Comparison of ENCODE assay signal across 14 mouse cellular contexts in genomic region chr9:14705321-14706162, GRCm38 (mm10). TPM values are rescaled to one million over a fixed set of nuclear protein-coding genes. Genes with fewer than 3 reads are reported as not detected.
A peak's percentile ranks its signal among the peaks of the same experiment; 100 is the strongest.
DNase-seq lines count a peak whose midpoint lies in the region; ATAC-seq and TF ChIP-seq lines count a peak whose summit lies in the region.
"Had no signal": no experiment of that assay in that cellular context is flagged by ENCODE, and none has a peak within 500 bp of the region (broad histone marks: within the 10 kb centered on the region; RNA-seq: fewer than 3 reads in every experiment).

No protein-coding gene starts in this region.

- H3K79me2 ChIP-seq in liver, adult 2 months (ENCODE audit: control insufficient read depth, insufficient read depth, low read length), result no peaks in the 10 kb centered on the region

- H3K27ac ChIP-seq in liver, adult 2 months (replicated peaks; ENCODE audit: insufficient read depth, low read depth, low read length), result no peak overlapping the region
- H3K27ac ChIP-seq in liver, postnatal 0 days (ENCODE audit: low read depth), result no peak overlapping the region
- no peak overlapping the region for H3K27ac ChIP-seq in embryonic facial prominence, embryonic 14.5 days (replicated peaks; ENCODE audit: low read depth, low read length)
- peak overlapping the region; percentile 31; the same call in 1 of the 2 replicates for H3K27ac ChIP-seq in olfactory bulb, adult 2 months (ENCODE audit: insufficient read depth, low read depth, low read length)
- no peak overlapping the region for H3K27ac ChIP-seq in cerebellum, adult 2 months (ENCODE audit: insufficient read depth, low read length)
- H3K27ac ChIP-seq: liver, embryonic 15.5 days had no signal

- 78% methylated on average over 13 of the region's 13 CpGs for WGBS in liver, adult 2 months
- WGBS in liver, postnatal 0 days (ENCODE audit: insufficient replicate concordance), result 68% methylated on average over 13 of the region's 13 CpGs
- whole genome bisulfite sequencing in embryonic facial prominence, embryonic 14.5 days, result 56% methylated on average over 13 of the region's 13 CpGs
- WGBS in olfactory bulb, adult 2 months, result 38% methylated on average over 13 of the region's 13 CpGs
- WGBS in cerebellum, adult 2 months, result 65% methylated on average over 13 of the region's 13 CpGs

- no peak overlapping the region for H3K9ac ChIP-seq in liver, adult 2 months (ENCODE audit: low read depth, low read length)
- no peak overlapping the region for H3K9ac ChIP-seq in liver, postnatal 0 days (replicated peaks)
- no peak overlapping the region for H3K9ac ChIP-seq in embryonic facial prominence, embryonic 14.5 days (ENCODE audit: low read depth, low read length)
- H3K9ac ChIP-seq: liver, embryonic 15.5 days had no signal

- no peaks in the 10 kb centered on the region for H3K4me1 ChIP-seq in liver, adult 2 months (ENCODE audit: control insufficient read depth, insufficient read depth, low read length)
- no peaks in the 10 kb centered on the region for H3K4me1 ChIP-seq in liver, postnatal 0 days (ENCODE audit: insufficient read depth)
- H3K4me1 ChIP-seq in embryonic facial prominence, embryonic 14.5 days (ENCODE audit: control insufficient read depth, insufficient read depth, low read length), result 0 out of 2 replicates have a peak, but pooled peaks cover 4% of the 10 kb centered on the region
- H3K4me1 ChIP-seq in olfactory bulb, adult 2 months (ENCODE audit: control insufficient read depth, insufficient read depth, low read length), result peaks cover 8% of the 10 kb centered on the region
- no peaks in the 10 kb centered on the region for H3K4me1 ChIP-seq in cerebellum, adult 2 months (ENCODE audit: control insufficient read depth, insufficient read depth, low read length)
- H3K4me1 ChIP-seq: liver, embryonic 15.5 days had no signal

- H3K9me3 ChIP-seq in liver, postnatal 0 days (ENCODE audit: low read length), result no peaks in the 10 kb centered on the region
- no peaks in the 10 kb centered on the region for H3K9me3 ChIP-seq in embryonic facial prominence, embryonic 14.5 days (ENCODE audit: control insufficient read depth, low read length)
- H3K9me3 ChIP-seq: liver, embryonic 15.5 days had no signal

- no peak for TF ChIP-seq EP300 in liver, postnatal 0 days (IDR thresholded peaks at IDR 0.05; ENCODE audit: low read depth)

- no peak for ATAC-seq in liver, postnatal 0 days
- peak; percentile 53 for ATAC-seq in embryonic facial prominence, embryonic 14.5 days (ENCODE audit: low read depth)

- no peak overlapping the region for H3K4me3 ChIP-seq in liver, adult 2 months (ENCODE audit: insufficient read depth, low read depth, low read length)
- no peak overlapping the region for H3K4me3 ChIP-seq in liver, postnatal 0 days (ENCODE audit: low read depth, low read length)
- no peak overlapping the region for H3K4me3 ChIP-seq in embryonic facial prominence, embryonic 14.5 days (ENCODE audit: low read depth, low read length)
- H3K4me3 ChIP-seq in olfactory bulb, adult 2 months (ENCODE audit: insufficient read depth, low read depth, low read length), result no peak overlapping the region
- no peak overlapping the region for H3K4me3 ChIP-seq in cerebellum, adult 2 months (replicated peaks; ENCODE audit: insufficient read depth, low read depth, low read length)
- H3K4me3 ChIP-seq: liver, embryonic 15.5 days had no signal

- TF ChIP-seq CTCF in liver, adult 2 months (IDR thresholded peaks at IDR 0.05; ENCODE audit: low read depth, low read length), result no peak
- no peak for TF ChIP-seq CTCF in liver, postnatal 0 days (IDR thresholded peaks at IDR 0.05; ENCODE audit: low read depth)
- TF ChIP-seq CTCF in olfactory bulb, adult 2 months (IDR thresholded peaks at IDR 0.05; ENCODE audit: insufficient read depth, low read depth, low read length), result no peak
- TF ChIP-seq CTCF in cerebellum, adult 2 months (IDR thresholded peaks at IDR 0.05; ENCODE audit: borderline replicate concordance, insufficient read depth, low read depth, low read length), result no peak

- H3K4me2 ChIP-seq in liver, postnatal 0 days (ENCODE audit: low read depth, low read length), result no peak overlapping the region
- H3K4me2 ChIP-seq in embryonic facial prominence, embryonic 14.5 days (ENCODE audit: low read depth, low read length), result no peak overlapping the region
- H3K4me2 ChIP-seq: heart, embryonic 11.5 days; liver, embryonic 15.5 days had no signal

- peak; percentile 11 to 40 for DNase-seq in frontal cortex, postnatal 36 days (ENCODE audit: low spot score in 2 of 2)
- DNase-seq in frontal cortex, postnatal 25 days (ENCODE audit: low spot score in 2 of 2), result no peak
- DNase-seq in liver, adult 2 months (ENCODE audit: extremely low read depth, low read depth, low spot score), result peak; percentile 14
- no peak for DNase-seq in liver, postnatal 0 days
- DNase-seq in embryonic facial prominence, embryonic 14.5 days (ENCODE audit: low spot score), result peak; percentile 39
- no peak for DNase-seq in cerebellum, adult 2 months
- no peak for DNase-seq in B cell, adult 2 months
- DNase-seq: adrenal gland, adult 8-10 months; cerebellum, adult 11 months had no signal

- H3K27me3 ChIP-seq in liver, adult 2 months (ENCODE audit: control insufficient read depth, insufficient read depth, low read length), result no peaks in the 10 kb centered on the region
- H3K27me3 ChIP-seq in liver, postnatal 0 days (ENCODE audit: insufficient read depth, low read length), result no peaks in the 10 kb centered on the region
- H3K27me3 ChIP-seq in embryonic facial prominence, embryonic 14.5 days (replicated peaks; ENCODE audit: control insufficient read depth, insufficient read depth, low read length), result no peaks in the 10 kb centered on the region
- no peaks in the 10 kb centered on the region for H3K27me3 ChIP-seq in cerebellum, adult 2 months (ENCODE audit: control insufficient read depth, insufficient read depth, low read length)
- H3K27me3 ChIP-seq: liver, embryonic 15.5 days had no signal

- H3K36me3 ChIP-seq in liver, adult 2 months (ENCODE audit: control insufficient read depth, insufficient read depth, low read length), result no peaks in the 10 kb centered on the region
- no peaks in the 10 kb centered on the region for H3K36me3 ChIP-seq in liver, postnatal 0 days (replicated peaks; ENCODE audit: insufficient read depth, low read length)
- no peaks in the 10 kb centered on the region for H3K36me3 ChIP-seq in embryonic facial prominence, embryonic 14.5 days (ENCODE audit: control insufficient read depth, insufficient read depth, low read length)
- H3K36me3 ChIP-seq: liver, embryonic 15.5 days had no signal

- TF ChIP-seq POLR2A in liver, adult 2 months (IDR thresholded peaks at IDR 0.05; ENCODE audit: extremely low read depth, insufficient read depth, low read length), result no peak
- no peak for TF ChIP-seq POLR2A in olfactory bulb, adult 2 months (IDR thresholded peaks at IDR 0.05; ENCODE audit: insufficient read depth, low read depth, low read length)
- TF ChIP-seq POLR2A in cerebellum, adult 2 months (IDR thresholded peaks at IDR 0.05; ENCODE audit: borderline replicate concordance, insufficient read depth, low read length), result no peak

RNA-seq across cellular contexts. Expression of gene Piwil4, which starts 35.0 kb away (rescaled TPM):
- total RNA-seq in liver, adult 2 months (2014; rRNA removed), result not detected in 2 replicates
- polyA plus RNA-seq in liver, adult 2 months (2012; rRNA removed), result not detected in 2 replicates
- polyA plus RNA-seq in liver, postnatal 0 days (2015; fragmentation: Nextera tagmentation; extraction: Ambion mirVana), result 0.06 and 0.09 TPM in 2 replicates
- polyA plus RNA-seq in embryonic facial prominence, embryonic 14.5 days (2014; fragmentation: Nextera tagmentation; extraction: Ambion mirVana), result 0.21 and 0.47 TPM in 2 replicates
- polyA plus RNA-seq in olfactory bulb, adult 2 months (2012; ENCODE audit: insufficient read depth, insufficient read length, low replicate concordance, missing spikeins), result not detected in 2 replicates
- polyA plus RNA-seq in cerebellum, adult 2 months (2012; rRNA removed), result 0.08 and 0.11 TPM in 2 replicates
- total RNA-seq: left cerebral cortex, adult 8-10 months; megakaryocyte progenitor cell, adult 5-6 weeks had no signal
- polyA plus RNA-seq: heart, embryonic 11.5 days had no signal

RNA-seq across cellular contexts. Expression of gene Fut4, which starts 46.7 kb away (rescaled TPM):
- total RNA-seq in liver, adult 2 months (2014; rRNA removed), result 0.07 and 0.18 TPM in 2 replicates
- 0.05 and 0.17 TPM in 2 replicates for polyA plus RNA-seq in liver, adult 2 months (2012; rRNA removed)
- polyA plus RNA-seq in liver, postnatal 0 days (2015; fragmentation: Nextera tagmentation; extraction: Ambion mirVana), result 0.32 and 0.49 TPM in 2 replicates
- 1.9 and 2.1 TPM in 2 replicates for polyA plus RNA-seq in embryonic facial prominence, embryonic 14.5 days (2014; fragmentation: Nextera tagmentation; extraction: Ambion mirVana)
- polyA plus RNA-seq in olfactory bulb, adult 2 months (2012; ENCODE audit: insufficient read depth, insufficient read length, low replicate concordance, missing spikeins), result not detected in 2 replicates
- polyA plus RNA-seq in cerebellum, adult 2 months (2012; rRNA removed), result 0.22 and 0.26 TPM in 2 replicates

Comparison
In these comparisons a context has a peak if more than half of its experiments do, and no peak if none do; other contexts are left out.
1. DNase-seq: peak in frontal cortex, postnatal 36 days (2 of 2), liver, adult 2 months (single experiment) and embryonic facial prominence, embryonic 14.5 days (single experiment); none in frontal cortex, postnatal 25 days (0 of 2), liver, postnatal 0 days (single experiment), cerebellum, adult 2 months (0 of 2) and B cell, adult 2 months (0 of 2).